Mouse (Mus musculus) embryonic stem cell, embryonic (primary cell): ENCODE measurements around the gene Szt2.

Experiments used
- CTCF ChIA-PET, 4 experiments: fragments of 300-600 bp in 2 of 4; fragments of 350-600 bp in 2 of 4; sonication (Branson Sonifier 250); formaldehyde crosslinking; loops; one replicate each; lab custom pipeline; 2022; ENCODE audit warnings: inconsistent platforms in 2 of 4; lab: Charles Lee
- POLR2A ChIA-PET, 4 experiments: fragments of 300-600 bp in 2 of 4; fragments of 350-600 bp in 2 of 4; sonication (Branson Sonifier 250); formaldehyde crosslinking; loops; one replicate each; lab custom pipeline; 2022; ENCODE audit warnings: antibody characterized with exemption in 4 of 4, inconsistent platforms in 1 of 4; lab: Charles Lee

Szt2 gene

GRCm38 (mm10) chr4:118375999-118376398 lies 33.1 kb downstream of the Szt2 start:
- CTCF ChIA-PET, result no interaction called here

GRCm38 (mm10) chr4:118371822-118372221 lies 37.3 kb downstream of the Szt2 start:
- ChIA-PET CTCF (no interaction called here), POLR2A (interaction anchor here in 2 of 4 experiments (0.9 to 1.3 kb wide), 5 partner anchors 9 to 102 kb away, joined by 3 to 4 read pairs (median 3); no protein-coding TSS in a partner anchor)

More at GRCm38 (mm10) chr4:118375999-118376398, 33.1 kb downstream of the Szt2 start:
- POLR2A ChIA-PET, result interaction anchor here in 2 of 4 experiments (1.3 to 1.9 kb wide), 4 partner anchors 11 to 16 kb away, joined by 3 to 7 read pairs (median 6); no protein-coding TSS in a partner anchor

DNA sequence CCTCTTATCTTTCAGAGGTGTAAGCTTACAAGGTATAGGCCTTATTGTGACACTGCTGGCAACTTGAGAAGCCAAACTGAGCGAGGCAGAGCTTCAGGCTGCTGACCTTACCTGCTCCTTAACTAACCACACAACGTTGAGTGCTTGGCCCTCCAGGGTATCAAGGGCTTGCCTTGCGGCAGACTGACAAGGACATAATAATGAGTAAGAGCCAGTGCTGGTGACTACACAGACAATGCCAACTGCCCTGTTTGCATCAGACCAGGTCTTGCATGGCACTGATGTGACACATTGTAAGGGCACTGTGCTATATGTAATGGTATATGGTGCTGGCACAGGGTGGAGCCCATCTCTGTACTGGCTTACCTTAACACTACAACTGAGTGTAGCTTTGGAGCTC lies 40.5 kb downstream of the Szt2 start:
- CTCF ChIA-PET, result no interaction called here
- POLR2A ChIA-PET, result interaction anchor here in 1 of 4 experiments (0.7 kb wide), 1 partner anchor 204 kb away, joined by 3 read pairs; no protein-coding TSS in a partner anchor

- ChIA-PET POLR2A (interaction anchor here in 1 of 4 experiments (0.6 to 0.9 kb wide), 2 partner anchors 69 to 229 kb away, joined by 3 read pairs; partner anchors contain the start of gene Cdc20), CTCF (no interaction called here)
These were observed 41.5 kb downstream of the Szt2 start for GRCm38 (mm10) chr4:118367551-118367950.

DNA sequence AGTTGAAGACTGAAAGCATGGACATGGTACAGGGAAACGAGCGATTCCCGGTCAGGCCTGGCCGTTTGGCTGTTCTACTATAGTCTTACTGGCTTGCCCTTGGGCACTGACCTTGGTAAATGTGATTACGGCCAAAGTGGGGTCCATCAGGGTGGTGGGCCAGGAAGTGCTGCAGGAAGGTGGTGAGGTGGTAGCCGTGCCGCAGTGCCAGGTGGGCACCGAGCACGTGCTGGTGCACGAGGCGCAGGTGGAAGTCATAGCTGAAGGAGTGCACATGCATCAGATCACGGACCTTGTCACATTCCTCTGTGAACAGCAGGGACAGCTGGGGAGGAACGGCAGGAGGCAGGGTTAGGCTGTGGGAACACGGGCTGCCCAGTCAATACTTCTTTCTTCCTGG lies 43.1 kb downstream of the Szt2 start:
- POLR2A ChIA-PET, result interaction anchor here in 1 of 4 experiments (1.3 kb wide), 1 partner anchor 48 kb away, joined by 3 read pairs; no protein-coding TSS in a partner anchor
- CTCF ChIA-PET, result interaction anchor here in 2 of 4 experiments (0.6 to 0.7 kb wide), 2 partner anchors 204 to 818 kb away, joined by 3 read pairs; no protein-coding TSS in a partner anchor

DNA sequence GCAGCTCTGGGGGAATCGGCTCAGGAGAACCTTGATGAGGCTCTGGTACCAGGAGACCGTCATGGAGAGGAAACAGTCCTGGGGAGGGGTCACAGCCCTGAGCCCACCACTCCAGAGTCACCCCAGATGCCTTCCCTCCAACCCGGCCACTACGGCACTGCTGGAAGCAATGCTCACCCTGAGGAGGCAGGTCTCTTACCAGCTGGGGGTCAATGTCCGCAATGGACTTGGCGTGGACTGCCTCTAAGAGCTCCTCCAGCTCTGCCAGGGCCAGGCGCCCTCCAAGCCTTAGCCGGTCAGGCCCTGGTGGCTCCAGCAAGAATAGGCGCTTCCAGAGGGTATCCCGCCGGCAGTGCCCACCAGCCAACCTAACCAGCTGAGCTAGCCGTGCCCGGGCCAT lies 44.4 kb downstream of the Szt2 start:
- POLR2A ChIA-PET, result interaction anchor here in 1 of 4 experiments (1.4 kb wide), 1 partner anchor 12 kb away, joined by 5 read pairs; no protein-coding TSS in a partner anchor
- CTCF ChIA-PET, result interaction anchor here in 1 of 4 experiments (1.4 kb wide), 1 partner anchor 202 kb away, joined by 3 read pairs; no protein-coding TSS in a partner anchor

- ChIA-PET CTCF (no interaction called here), POLR2A (no interaction called here)
These were observed 45.1 kb downstream of the Szt2 start for GRCm38 (mm10) chr4:118363985-118364384.

DNA sequence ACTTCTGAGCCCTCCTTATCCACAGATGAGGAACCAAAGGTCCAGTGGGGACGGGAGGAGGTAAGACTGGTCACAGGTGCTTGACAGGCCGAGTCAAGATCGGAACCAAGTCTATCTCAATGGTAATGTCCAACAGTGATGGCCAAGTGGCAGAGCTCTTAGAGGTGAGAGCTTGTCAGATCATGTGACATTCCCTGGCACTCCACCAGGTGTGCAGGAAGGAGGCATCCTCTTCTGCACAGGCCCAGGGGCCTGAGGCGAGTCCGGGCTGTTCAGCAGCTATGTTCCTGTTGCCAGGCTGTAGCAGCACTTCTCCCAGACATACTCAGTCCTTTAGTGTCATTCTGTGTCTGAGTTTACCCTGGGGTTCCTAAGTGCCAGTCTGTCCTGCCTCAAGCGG lies 46.2 kb downstream of the Szt2 start:
- CTCF ChIA-PET, result no interaction called here
- POLR2A ChIA-PET, result interaction anchor here in 1 of 4 experiments (1.2 kb wide), 1 partner anchor 10 kb away, joined by 3 read pairs; no protein-coding TSS in a partner anchor

GRCm38 (mm10) chr4:118361451-118361850 lies 47.6 kb downstream of the Szt2 start:
- CTCF ChIA-PET, result interaction anchor here in 1 of 4 experiments (0.7 to 1.3 kb wide), 2 partner anchors 205 to 438 kb away, joined by 3 read pairs; no protein-coding TSS in a partner anchor
- POLR2A ChIA-PET, result interaction anchor here in 2 of 4 experiments (0.8 to 2.1 kb wide), 6 partner anchors 12 to 182 kb away, joined by 4 to 7 read pairs (median 6); partner anchors contain the start of gene Kdm4a (in 1 of the 2)

- ChIA-PET CTCF (interaction anchor here in 2 of 4 experiments (0.6 to 1.3 kb wide), 2 partner anchors 29 to 206 kb away, joined by 3 read pairs; no protein-coding TSS in a partner anchor), POLR2A (interaction anchor here (0.7 to 2.2 kb wide), 17 partner anchors 11 to 259 kb away, joined by 3 to 7 read pairs (median 5); partner anchors contain the start of genes Cdc20 (in 1 of the 4), Elovl1 (in 1 of the 4) and Kdm4a (in 1 of the 4))
These were observed 49.0 kb downstream of the Szt2 start for GRCm38 (mm10) chr4:118359896-118360720.

GRCm38 (mm10) chr4:118359211-118359895 lies 49.7 kb downstream of the Szt2 start:
- ChIA-PET CTCF (interaction anchor here in 2 of 4 experiments (0.6 to 0.7 kb wide), 2 partner anchors 28 to 200 kb away, joined by 3 read pairs; no protein-coding TSS in a partner anchor), POLR2A (interaction anchor here in 2 of 4 experiments (0.8 to 2.2 kb wide), 10 partner anchors 10 to 106 kb away, joined by 3 to 7 read pairs (median 5); partner anchors contain the start of genes Cdc20 (in 1 of the 2) and Elovl1 (in 1 of the 2))

DNA sequence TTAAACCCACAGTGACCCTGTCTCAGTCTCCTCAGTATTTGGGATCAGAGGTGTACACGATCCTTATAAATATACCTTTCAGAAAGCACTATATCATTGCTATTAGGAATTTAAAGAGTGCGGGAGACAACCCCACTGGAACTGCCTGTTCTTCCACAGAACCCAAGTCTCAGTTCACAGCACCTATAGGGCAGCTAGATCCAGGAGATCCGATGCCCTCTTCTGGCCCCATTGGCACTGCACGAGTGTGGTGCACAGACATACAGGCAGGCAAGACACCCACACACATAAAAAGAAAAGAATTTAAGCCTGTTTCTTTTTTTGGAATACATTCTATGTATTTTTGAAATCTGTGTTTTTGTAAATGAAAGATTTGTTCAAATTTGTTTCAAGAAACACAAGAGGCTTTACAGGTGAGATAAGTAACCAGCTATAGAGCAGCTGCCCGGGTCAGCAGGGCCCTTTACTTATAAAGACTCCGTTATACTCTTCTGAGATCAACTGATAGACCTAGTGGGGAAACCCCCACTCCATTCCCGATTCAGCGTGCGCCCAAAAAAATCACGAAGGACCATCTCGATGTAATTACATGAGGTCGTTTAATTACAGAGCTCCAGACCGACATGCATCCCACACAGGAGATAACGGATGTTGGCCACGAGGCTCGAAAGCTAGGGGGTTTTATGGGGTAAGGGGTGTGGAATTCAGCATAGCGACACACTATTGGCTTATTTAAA lies 50.7 kb downstream of the Szt2 start:
- CTCF ChIA-PET, result no interaction called here
- POLR2A ChIA-PET, result interaction anchor here in 2 of 4 experiments (0.9 to 1.6 kb wide), 5 partner anchors 15 to 179 kb away, joined by 3 to 5 read pairs (median 3); partner anchors contain the start of genes Kdm4a (in 2 of the 2) and Cdc20 (in 1 of the 2)

DNA sequence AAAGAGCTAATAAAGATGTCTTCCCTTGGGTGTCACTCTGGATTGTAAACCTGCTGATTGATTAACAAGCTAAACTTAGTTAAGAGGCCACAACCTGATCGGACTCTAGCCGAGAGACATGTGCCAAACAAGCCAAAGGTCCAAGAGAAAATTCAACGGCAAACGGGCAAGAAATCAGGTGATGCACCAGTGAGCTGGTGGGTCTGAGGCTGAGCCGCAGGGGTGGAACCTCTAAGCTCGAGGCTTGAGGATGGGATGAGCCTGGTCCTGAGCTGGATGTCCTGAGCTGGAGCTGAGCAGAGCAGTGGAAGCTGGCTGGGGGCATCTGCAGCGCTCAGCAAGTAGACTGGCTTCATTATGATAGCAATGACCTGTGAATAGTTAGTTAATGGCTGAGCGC lies 51.6 kb downstream of the Szt2 start:
- ChIA-PET CTCF (interaction anchor here in 2 of 4 experiments (0.6 to 0.7 kb wide), 4 partner anchors 8 to 152 kb away, joined by 3 read pairs; no protein-coding TSS in a partner anchor), POLR2A (interaction anchor here in 2 of 4 experiments (0.9 to 1.3 kb wide), 4 partner anchors 16 to 178 kb away, joined by 3 to 5 read pairs (median 3); partner anchors contain the start of gene Kdm4a (in 2 of the 2))

- ChIA-PET CTCF (no interaction called here), POLR2A (interaction anchor here in 1 of 4 experiments (0.6 kb wide), 1 partner anchor 37 kb away, joined by 3 read pairs; no protein-coding TSS in a partner anchor)
These were observed 52.3 kb downstream of the Szt2 start for GRCm38 (mm10) chr4:118356738-118357137.

GRCm38 (mm10) chr4:118354289-118354688 lies 54.8 kb downstream of the Szt2 start:
- ChIA-PET CTCF (no interaction called here), POLR2A (interaction anchor here in 2 of 4 experiments (0.6 to 0.7 kb wide), 3 partner anchors 61 to 849 kb away, joined by 3 to 4 read pairs (median 3); no protein-coding TSS in a partner anchor)

DNA sequence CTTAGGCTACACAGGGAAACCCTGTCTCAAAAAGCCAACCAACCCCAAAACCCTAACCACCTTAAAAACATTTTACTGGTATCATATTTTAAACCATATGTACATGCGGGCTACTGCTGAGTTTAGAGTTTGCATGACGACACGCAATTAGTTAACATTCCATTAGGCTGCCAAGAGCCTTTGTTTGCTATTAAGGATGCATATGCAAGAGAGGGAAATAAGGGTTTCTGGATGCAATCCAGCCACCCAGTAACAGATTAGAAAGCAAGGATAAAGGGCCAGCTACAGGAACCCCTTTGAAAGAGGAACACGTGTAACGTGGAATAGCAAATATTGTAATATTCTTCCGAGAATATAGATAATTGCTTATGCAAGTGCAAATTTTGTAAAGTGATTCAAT lies 55.4 kb downstream of the Szt2 start:
- ChIA-PET POLR2A (interaction anchor here in 1 of 4 experiments (0.6 kb wide), 1 partner anchor 850 kb away, joined by 3 read pairs; no protein-coding TSS in a partner anchor), CTCF (no interaction called here)

DNA sequence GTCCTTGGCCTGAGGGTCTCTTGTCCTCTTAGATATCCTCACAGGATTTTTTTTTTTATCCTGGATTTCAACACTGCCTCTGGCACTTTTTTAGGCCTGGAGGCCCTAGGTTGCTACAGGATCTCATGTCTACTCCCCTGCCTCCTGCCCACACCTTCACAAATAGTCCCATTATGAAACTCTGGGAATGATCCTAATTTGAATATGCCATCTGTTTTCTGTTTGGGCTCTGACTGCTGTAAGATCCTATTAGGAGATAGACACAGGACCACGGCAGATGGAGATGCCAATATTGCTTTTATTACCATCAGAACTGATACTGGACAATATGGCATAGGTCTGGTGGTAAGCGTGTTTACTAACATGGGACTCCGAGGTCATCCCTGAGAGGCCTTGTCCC lies 57.2 kb downstream of the Szt2 start:
- CTCF ChIA-PET, result no interaction called here
- POLR2A ChIA-PET, result no interaction called here
